Mouse (Mus musculus) embryonic facial prominence, embryonic 12.5 days (tissue): ENCODE data around the gene Rbpms2. TPM values are rescaled to one million over a fixed set of nuclear protein-coding genes. Genes with fewer than 3 reads are reported as not detected.

ENCODE experiments used
- ATAC-seq: fragments of 200-750 bp; cut with Nextera tagmentation; 2 replicates; pipeline ENCODE4 v1.8.0; 2017; ENCODE audit not compliant: insufficient number of reproducible peaks, insufficient read depth, low FRiP score, low TSS enrichment
- H3K27ac ChIP-seq: fragments of 300-500 bp; sonication (generic); 2 replicates; pipeline ENCODE4 v1.5.1; 2016; ENCODE audit warnings: mild to moderate bottlenecking
- H3K27me3 ChIP-seq: fragments of 300-500 bp; sonication (generic); 2 replicates; pipeline ENCODE4 v1.6.1; 2016; ENCODE audit warnings: mild to moderate bottlenecking, moderate library complexity
- H3K36me3 ChIP-seq: fragments of 300-500 bp; sonication (generic); 2 replicates; pipeline ENCODE4 v1.6.1; 2016; ENCODE audit warnings: mild to moderate bottlenecking
- H3K4me1 ChIP-seq: fragments of 300-500 bp; sonication (generic); 2 replicates; pipeline ENCODE4 v1.6.1; 2016
- H3K4me2 ChIP-seq: fragments of 300-500 bp; sonication (generic); replicated peaks from 2 replicates; pipeline ENCODE4 v1.6.1; 2016; ENCODE audit warnings: mild to moderate bottlenecking, moderate library complexity
- H3K4me3 ChIP-seq: fragments of 300-500 bp; sonication (generic); 2 replicates; pipeline ENCODE4 v1.5.1; 2016; ENCODE audit warnings: mild to moderate bottlenecking
- H3K9ac ChIP-seq: fragments of 300-500 bp; sonication (generic); 2 replicates; pipeline ENCODE4 v1.6.1; 2016; ENCODE audit warnings: mild to moderate bottlenecking, moderate library complexity
- H3K9me3 ChIP-seq: fragments of 300-500 bp; sonication (generic); 2 replicates; pipeline ENCODE4 v1.6.1; 2016; ENCODE audit warnings: mild to moderate bottlenecking, moderate library complexity
- WGBS: fragments of 180-500 bp; shearing (Covaris S2); methylation state at CpG from one replicate; pipeline ENCODE4 v1.1.7; 2016; 5-methylcytosine and 5-hydroxymethylcytosine counted together
- polyA plus RNA-seq: library from polyadenylated mRNA; unstranded; fragments of >200 nt; fragmentation: Nextera tagmentation; extraction: Ambion mirVana; gene quantifications from 2 replicates; pipeline ENCODE4 v1.2.1, GENCODE M21; 2016

The Rbpms2 gene
- polyA plus RNA-seq, 1 experiment from 2014 or later = 18.7 TPM

GRCm38 (mm10) chr9:65598765-65599249 is 30.6 kb upstream of the Rbpms2 start:
- peaks cover 20% of the 10 kb centered on the region for H3K36me3 ChIP-seq
- H3K9ac ChIP-seq = no peak overlapping the region
- H3K4me1 ChIP-seq = no peaks in the 10 kb centered on the region
- H3K27me3 ChIP-seq = no peaks in the 10 kb centered on the region
- ATAC-seq = no peak
- no peak overlapping the region for H3K4me3 ChIP-seq
- H3K4me2 ChIP-seq = peak overlapping the region; percentile 31; the same call in 1 of the 2 replicates
- H3K9me3 ChIP-seq = no peaks in the 10 kb centered on the region
- 50% methylated on average over 7 of the region's 11 CpGs for WGBS
- H3K27ac ChIP-seq = no peak overlapping the region

- Histone ChIP-seq H3K4me2 (no peak overlapping the region), H3K36me3 (0 out of 2 replicates have a peak, but pooled peaks cover 1% of the 10 kb centered on the region), H3K4me1 (peaks cover under 1% of the 10 kb centered on the region; the same call in 1 of the 2 replicates), H3K4me3 (no peak overlapping the region), H3K9me3 (no peaks in the 10 kb centered on the region), H3K27ac (no peak overlapping the region), H3K27me3 (no peaks in the 10 kb centered on the region), H3K9ac (no peak overlapping the region)
- ATAC-seq = no peak
- 53% methylated on average over 2 of the region's 2 CpGs for WGBS
Measured at GRCm38 (mm10) chr9:65600951-65601350, 28.5 kb upstream of the Rbpms2 start.

- Histone ChIP-seq H3K9ac (no peak overlapping the region), H3K27me3 (no peaks in the 10 kb centered on the region), H3K4me3 (no peak overlapping the region), H3K4me2 (no peak overlapping the region), H3K36me3 (no peaks in the 10 kb centered on the region), H3K27ac (no peak overlapping the region), H3K9me3 (no peaks in the 10 kb centered on the region), H3K4me1 (peaks cover 8% of the 10 kb centered on the region; the same call in 1 of the 2 replicates)
- ATAC-seq = no peak
- 49% methylated on average over 8 of the region's 8 CpGs for WGBS
Measured at GRCm38 (mm10) chr9:65603401-65604102, 25.9 kb upstream of the Rbpms2 start.

DNA sequence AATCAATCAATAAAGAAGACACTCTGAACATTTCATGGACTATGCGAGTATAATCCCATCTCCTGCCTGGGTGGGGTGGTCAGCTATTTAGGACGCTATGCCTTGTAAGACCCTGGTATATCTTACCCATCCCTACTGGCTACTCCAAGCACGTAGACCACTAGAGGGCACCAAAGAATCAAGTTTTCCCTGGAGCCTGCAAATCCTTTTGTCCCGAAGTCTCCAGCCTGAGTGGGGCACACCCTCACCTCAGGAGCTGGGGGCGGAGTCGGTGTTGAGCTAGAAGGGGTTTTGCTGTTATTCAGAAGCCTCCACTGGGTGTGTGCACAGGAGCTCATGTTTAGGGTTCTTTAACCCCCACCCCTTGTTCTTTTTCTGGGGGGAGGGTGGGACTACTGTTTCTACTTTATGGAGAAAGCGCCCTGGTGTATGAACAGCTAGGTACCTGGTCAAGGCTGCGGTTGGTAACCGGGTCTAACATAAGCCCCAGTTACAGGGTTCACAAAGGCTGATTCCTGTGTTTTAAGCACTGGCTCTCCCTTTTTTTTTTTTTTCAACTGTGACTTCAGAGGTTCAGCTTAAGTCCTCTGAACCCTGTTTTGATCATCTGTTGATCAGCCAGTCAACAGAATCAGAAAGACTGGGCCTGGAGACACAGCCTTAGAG is 23.8 kb upstream of the Rbpms2 start:
- Histone ChIP-seq H3K9ac (no peak overlapping the region), H3K27ac (no peak overlapping the region), H3K36me3 (no peaks in the 10 kb centered on the region), H3K27me3 (no peaks in the 10 kb centered on the region), H3K9me3 (no peaks in the 10 kb centered on the region), H3K4me1 (peaks cover 8% of the 10 kb centered on the region; the same call in 1 of the 2 replicates), H3K4me2 (peak overlapping the region; percentile 41), H3K4me3 (no peak overlapping the region)
- WGBS = 5% methylated on average over 9 of the region's 9 CpGs
- ATAC-seq = peak; percentile 62; the same call in 1 of the 2 replicates

- Histone ChIP-seq H3K4me1 (peaks cover 8% of the 10 kb centered on the region; the same call in 1 of the 2 replicates), H3K9me3 (no peaks in the 10 kb centered on the region), H3K4me3 (no peak overlapping the region), H3K4me2 (no peak overlapping the region), H3K27ac (no peak overlapping the region), H3K27me3 (no peaks in the 10 kb centered on the region), H3K36me3 (no peaks in the 10 kb centered on the region), H3K9ac (no peak overlapping the region)
- 33% methylated on average over 9 of the region's 9 CpGs for WGBS
- no peak for ATAC-seq
Measured at GRCm38 (mm10) chr9:65606321-65607109, 22.9 kb upstream of the Rbpms2 start.

DNA sequence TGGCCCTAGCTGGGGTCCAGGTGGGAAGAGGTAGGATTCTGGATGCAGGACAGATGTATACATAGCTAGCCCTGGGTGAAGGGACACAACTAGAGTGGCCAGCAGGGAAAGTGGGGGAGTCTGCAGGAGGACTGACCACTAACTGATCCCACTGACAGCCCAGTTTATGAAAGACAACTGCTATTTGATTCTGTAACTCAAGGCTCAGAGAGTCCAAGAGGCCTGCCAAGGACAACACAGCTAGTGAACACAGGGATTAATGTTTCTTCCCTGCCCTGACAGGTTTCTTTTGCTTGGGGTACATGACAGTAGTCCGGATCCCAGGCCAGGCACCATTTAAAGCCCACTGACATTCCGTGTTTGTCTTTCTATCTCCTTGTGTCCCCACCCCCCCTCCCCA is 22.3 kb upstream of the Rbpms2 start:
- H3K36me3 ChIP-seq = no peaks in the 10 kb centered on the region
- no peak for ATAC-seq
- no peak overlapping the region for H3K4me2 ChIP-seq
- no peaks in the 10 kb centered on the region for H3K9me3 ChIP-seq
- peaks cover 8% of the 10 kb centered on the region; the same call in 1 of the 2 replicates for H3K4me1 ChIP-seq
- no peaks in the 10 kb centered on the region for H3K27me3 ChIP-seq
- 37% methylated on average over 2 of the region's 2 CpGs for WGBS
- no peak overlapping the region for H3K9ac ChIP-seq
- H3K27ac ChIP-seq = no peak overlapping the region
- no peak overlapping the region for H3K4me3 ChIP-seq

GRCm38 (mm10) chr9:65611969-65612486 is 17.4 kb upstream of the Rbpms2 start:
- H3K4me3 ChIP-seq = no peak overlapping the region
- no peaks in the 10 kb centered on the region for H3K9me3 ChIP-seq
- H3K27ac ChIP-seq = no peak overlapping the region
- H3K4me2 ChIP-seq = no peak overlapping the region
- H3K4me1 ChIP-seq = no peaks in the 10 kb centered on the region
- WGBS = 80% methylated on average over 5 of the region's 5 CpGs
- H3K27me3 ChIP-seq = no peaks in the 10 kb centered on the region
- no peak for ATAC-seq
- H3K36me3 ChIP-seq = no peaks in the 10 kb centered on the region
- no peak overlapping the region for H3K9ac ChIP-seq

DNA sequence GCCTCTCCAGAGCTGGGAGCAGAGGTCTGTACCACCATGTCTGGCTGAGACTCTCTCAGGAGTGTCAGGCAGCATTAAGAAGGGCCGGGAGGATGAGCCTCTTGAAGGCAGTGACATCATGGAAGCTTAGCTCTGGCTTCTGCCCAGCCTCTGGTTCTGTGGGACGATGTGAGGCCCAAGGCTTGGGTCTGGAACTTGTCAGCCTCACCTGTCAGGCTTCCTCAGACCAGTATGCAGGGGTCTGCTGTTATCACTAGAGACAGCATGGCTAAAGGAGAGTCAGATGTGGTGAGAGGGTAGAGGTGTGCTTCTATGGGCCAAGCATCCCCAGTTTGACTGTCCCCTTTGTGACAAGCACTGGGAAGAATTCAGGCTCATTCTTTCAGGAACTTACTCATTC is 16.4 kb upstream of the Rbpms2 start:
- ATAC-seq = no peak
- H3K9ac ChIP-seq = no peak overlapping the region
- H3K9me3 ChIP-seq = no peaks in the 10 kb centered on the region
- no peak overlapping the region for H3K27ac ChIP-seq
- 56% methylated on average over 2 of the region's 2 CpGs for WGBS
- no peaks in the 10 kb centered on the region for H3K27me3 ChIP-seq
- no peak overlapping the region for H3K4me3 ChIP-seq
- no peaks in the 10 kb centered on the region for H3K36me3 ChIP-seq
- H3K4me2 ChIP-seq = no peak overlapping the region
- no peaks in the 10 kb centered on the region for H3K4me1 ChIP-seq

DNA sequence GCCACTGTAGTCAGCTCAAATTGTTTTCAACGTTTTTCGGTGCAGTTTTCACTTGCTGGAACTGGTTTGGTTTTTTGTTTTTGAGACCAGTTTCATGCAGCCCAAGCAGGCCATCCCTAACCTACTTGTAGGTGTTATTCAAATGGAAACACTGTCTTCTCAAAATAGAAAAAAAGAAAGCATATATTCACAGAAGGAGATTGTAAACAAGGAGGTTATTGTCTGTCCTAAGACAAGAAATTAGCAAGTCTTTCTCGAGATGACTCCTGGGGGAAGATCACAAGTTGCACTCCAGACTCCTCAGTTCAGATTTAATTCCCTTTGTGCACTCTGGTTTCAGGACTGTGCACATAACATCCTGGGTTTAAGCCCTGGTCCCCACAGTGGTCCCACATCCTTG is 10.1 kb upstream of the Rbpms2 start:
- H3K27me3 ChIP-seq = no peaks in the 10 kb centered on the region
- H3K4me2 ChIP-seq = no peak overlapping the region
- H3K4me1 ChIP-seq = no peaks in the 10 kb centered on the region
- no peak overlapping the region for H3K9ac ChIP-seq
- H3K9me3 ChIP-seq = no peaks in the 10 kb centered on the region
- ATAC-seq = no peak
- H3K27ac ChIP-seq = no peak overlapping the region
- WGBS = 50% methylated on average over 3 of the region's 3 CpGs
- no peaks in the 10 kb centered on the region for H3K36me3 ChIP-seq
- H3K4me3 ChIP-seq = no peak overlapping the region

DNA sequence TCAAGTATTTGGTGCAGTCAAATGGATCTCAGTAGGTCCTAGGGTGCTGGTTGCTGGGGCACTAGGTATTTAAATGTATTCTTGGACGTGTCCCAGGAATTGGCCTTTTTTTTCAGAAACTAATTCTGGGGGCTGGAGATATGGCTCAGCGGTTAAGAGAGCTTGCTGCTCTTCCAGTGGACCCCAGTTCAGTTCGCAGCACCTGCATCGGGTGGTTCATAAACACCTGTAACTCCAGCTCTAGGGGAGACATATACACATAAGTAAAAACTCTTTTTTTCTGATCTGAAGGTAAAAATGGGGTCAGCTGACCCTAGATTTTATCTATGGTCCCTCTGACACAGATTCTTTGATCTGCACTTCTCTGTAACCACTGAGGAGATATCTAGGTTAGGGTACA is 8.3 kb upstream of the Rbpms2 start:
- Histone ChIP-seq H3K27me3 (no peaks in the 10 kb centered on the region), H3K36me3 (no peaks in the 10 kb centered on the region), H3K9me3 (no peaks in the 10 kb centered on the region), H3K4me3 (no peak overlapping the region), H3K4me1 (no peaks in the 10 kb centered on the region), H3K27ac (no peak overlapping the region), H3K9ac (no peak overlapping the region), H3K4me2 (no peak overlapping the region)
- ATAC-seq = no peak
- 86% methylated on average over 4 of the region's 4 CpGs for WGBS

DNA sequence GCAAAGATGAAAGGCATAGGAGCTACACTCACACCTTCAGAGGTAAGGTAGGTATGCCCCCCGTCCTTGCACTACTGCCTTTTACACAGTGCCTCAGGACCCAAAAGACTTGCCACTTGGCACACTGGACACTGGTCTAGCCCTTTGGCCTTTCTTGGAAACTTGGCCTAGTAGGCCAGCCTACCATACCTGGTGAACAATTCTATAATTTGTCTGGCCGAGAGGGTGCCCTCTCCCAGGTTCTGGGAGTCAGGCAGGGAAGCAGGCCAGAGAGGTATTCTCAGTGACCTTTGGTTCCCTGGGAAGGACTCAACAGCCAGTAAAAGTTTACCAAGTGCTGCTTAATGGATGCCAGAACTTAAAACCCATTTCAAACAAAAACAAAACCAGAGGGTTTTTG is 7.8 kb upstream of the Rbpms2 start:
- H3K27me3 ChIP-seq = no peaks in the 10 kb centered on the region
- H3K9ac ChIP-seq = no peak overlapping the region
- H3K27ac ChIP-seq = no peak overlapping the region
- H3K4me3 ChIP-seq = no peak overlapping the region
- H3K4me1 ChIP-seq = no peaks in the 10 kb centered on the region
- H3K4me2 ChIP-seq = no peak overlapping the region
- H3K36me3 ChIP-seq = no peaks in the 10 kb centered on the region
- no peaks in the 10 kb centered on the region for H3K9me3 ChIP-seq
- 83% methylated on average over 2 of the region's 2 CpGs for WGBS
- no peak for ATAC-seq
